Mouse (Mus musculus): ENCODE results near the gene Pecr. TPM values are rescaled to one million over a fixed set of nuclear protein-coding genes. Genes with fewer than 3 reads are reported as not detected.
A peak's percentile ranks its signal among the peaks of the same experiment; 100 is the strongest.

The Pecr gene
- total and polyA plus RNA-seq, 2 experiments from 2014 or later = 7.5 to 11.9 TPM

- DNase-seq (no peak), ATAC-seq (no peak)
- no peak for TF ChIP-seq CTCF (IDR thresholded peaks at IDR 0.05; ENCODE audit: low read depth)
- 31% methylated on average over 3 of the region's 3 CpGs for WGBS
- Histone ChIP-seq H3K36me3 (ENCODE audit: insufficient read depth) (peaks cover 3% of the 10 kb centered on the region; the same call in 1 of the 2 replicates), H3K27me3 (ENCODE audit: insufficient read depth, low read length) (no peaks in the 10 kb centered on the region), H3K9me3 (ENCODE audit: low read length) (no peaks in the 10 kb centered on the region), H3K4me3 (ENCODE audit: low read depth, low read length) (no peak overlapping the region), H3K4me2 (ENCODE audit: low read depth) (peak overlapping the region; percentile 65), H3K9ac (no peak overlapping the region), H3K27ac (ENCODE audit: low read depth, low read length) (no peak overlapping the region), H3K4me1 (ENCODE audit: insufficient read depth) (no peaks in the 10 kb centered on the region)
These were observed 22.1 kb upstream of the Pecr start for GRCm38 (mm10) chr1:72306241-72306640.

DNA sequence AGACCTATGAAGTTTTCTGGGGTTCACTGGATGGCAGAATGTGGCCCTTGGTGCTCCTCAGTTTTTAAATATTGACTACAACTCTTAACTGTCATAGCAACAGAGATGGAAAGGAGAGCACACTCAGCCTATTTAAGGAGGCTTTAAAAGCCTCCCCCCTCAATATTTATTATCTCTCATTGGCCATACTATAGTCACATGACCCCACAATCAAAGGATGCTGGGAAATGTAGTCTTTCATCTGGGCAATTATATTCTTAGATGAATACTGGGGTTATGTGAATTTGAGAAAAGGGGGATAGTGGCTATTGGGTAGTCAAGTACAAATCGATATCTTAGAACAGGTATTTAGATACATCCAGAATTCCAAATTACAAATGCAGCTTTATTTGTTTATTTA lies 17.7 kb upstream of the Pecr start:
- DNase-seq = no peak
- Histone ChIP-seq H3K36me3 (ENCODE audit: insufficient read depth) (peaks cover 32% of the 10 kb centered on the region), H3K27me3 (ENCODE audit: insufficient read depth, low read length) (no peaks in the 10 kb centered on the region), H3K4me3 (ENCODE audit: low read depth, low read length) (no peak overlapping the region), H3K9me3 (ENCODE audit: low read length) (no peaks in the 10 kb centered on the region), H3K4me2 (ENCODE audit: low read depth) (no peak overlapping the region), H3K27ac (ENCODE audit: low read depth, low read length) (no peak overlapping the region), H3K4me1 (ENCODE audit: insufficient read depth) (no peaks in the 10 kb centered on the region), H3K9ac (no peak overlapping the region)
- no peak for ATAC-seq
- no peak for TF ChIP-seq CTCF (IDR thresholded peaks at IDR 0.05; ENCODE audit: low read depth)
- 88% methylated on average over 1 of the region's 1 CpGs for WGBS

GRCm38 (mm10) chr1:72295746-72296145 lies 11.6 kb upstream of the Pecr start:
- WGBS = 79% methylated on average over 8 of the region's 8 CpGs
- H3K4me2 ChIP-seq (ENCODE audit: low read depth) = no peak overlapping the region
- DNase-seq = no peak

GRCm38 (mm10) chr1:72293869-72294663 lies 10.0 kb upstream of the Pecr start:
- H3K9me3 ChIP-seq (ENCODE audit: low read length) = no peaks in the 10 kb centered on the region
- ATAC-seq (no peak), DNase-seq (no peak)
- TF ChIP-seq CTCF (IDR thresholded peaks at IDR 0.05; ENCODE audit: low read depth) = no peak
- no peak overlapping the region for H3K27ac ChIP-seq (ENCODE audit: low read depth, low read length)
- H3K4me3 ChIP-seq (ENCODE audit: low read depth, low read length) = no peak overlapping the region
- H3K36me3 ChIP-seq (ENCODE audit: insufficient read depth) = 0 out of 2 replicates have a peak, but pooled peaks cover 15% of the 10 kb centered on the region
- no peaks in the 10 kb centered on the region for H3K4me1 ChIP-seq (ENCODE audit: insufficient read depth)
- no peaks in the 10 kb centered on the region for H3K27me3 ChIP-seq (ENCODE audit: insufficient read depth, low read length)
- H3K9ac ChIP-seq = no peak overlapping the region
- no peak overlapping the region for H3K4me2 ChIP-seq (ENCODE audit: low read depth)
- WGBS = 70% methylated on average over 4 of the region's 4 CpGs

More at GRCm38 (mm10) chr1:72295746-72296145, 11.6 kb upstream of the Pecr start:
- Histone ChIP-seq H3K9me3 (ENCODE audit: low read length) (no peaks in the 10 kb centered on the region), H3K36me3 (ENCODE audit: insufficient read depth) (peaks cover 32% of the 10 kb centered on the region), H3K27me3 (ENCODE audit: insufficient read depth, low read length) (no peaks in the 10 kb centered on the region), H3K27ac (ENCODE audit: low read depth, low read length) (no peak overlapping the region), H3K4me3 (ENCODE audit: low read depth, low read length) (no peak overlapping the region), H3K9ac (no peak overlapping the region), H3K4me1 (ENCODE audit: insufficient read depth) (no peaks in the 10 kb centered on the region)
- TF ChIP-seq CTCF (IDR thresholded peaks at IDR 0.05; ENCODE audit: low read depth) = no peak
- ATAC-seq = no peak

GRCm38 (mm10) chr1:72291925-72292324 lies 7.8 kb upstream of the Pecr start:
- Histone ChIP-seq H3K27me3 (ENCODE audit: insufficient read depth, low read length) (no peaks in the 10 kb centered on the region), H3K27ac (ENCODE audit: low read depth, low read length) (no peak overlapping the region), H3K9ac (no peak overlapping the region), H3K4me3 (ENCODE audit: low read depth, low read length) (no peak overlapping the region), H3K4me1 (ENCODE audit: insufficient read depth) (peaks cover 5% of the 10 kb centered on the region; the same call in 1 of the 2 replicates), H3K4me2 (ENCODE audit: low read depth) (no peak overlapping the region), H3K9me3 (ENCODE audit: low read length) (no peaks in the 10 kb centered on the region), H3K36me3 (ENCODE audit: insufficient read depth) (0 out of 2 replicates have a peak, but pooled peaks cover 6% of the 10 kb centered on the region)
- no peak for TF ChIP-seq CTCF (IDR thresholded peaks at IDR 0.05; ENCODE audit: low read depth)
- DNase-seq (no peak), ATAC-seq (no peak)
- 93% methylated on average over 2 of the region's 2 CpGs for WGBS

- no peak overlapping the region for H3K9ac ChIP-seq
- peaks cover 5% of the 10 kb centered on the region; the same call in 1 of the 2 replicates for H3K4me1 ChIP-seq (ENCODE audit: insufficient read depth)
- H3K9me3 ChIP-seq (ENCODE audit: low read length) = no peaks in the 10 kb centered on the region
- no peak overlapping the region for H3K4me2 ChIP-seq (ENCODE audit: low read depth)
- no peak overlapping the region for H3K4me3 ChIP-seq (ENCODE audit: low read depth, low read length)
- 94% methylated on average over 4 of the region's 4 CpGs for WGBS
- 0 out of 2 replicates have a peak, but pooled peaks cover 6% of the 10 kb centered on the region for H3K36me3 ChIP-seq (ENCODE audit: insufficient read depth)
- H3K27ac ChIP-seq (ENCODE audit: low read depth, low read length) = no peak overlapping the region
- H3K27me3 ChIP-seq (ENCODE audit: insufficient read depth, low read length) = no peaks in the 10 kb centered on the region
- ATAC-seq (no peak), DNase-seq (no peak)
- TF ChIP-seq CTCF (IDR thresholded peaks at IDR 0.05; ENCODE audit: low read depth) = no peak
These were observed 7.3 kb upstream of the Pecr start for GRCm38 (mm10) chr1:72291421-72291820.

DNA sequence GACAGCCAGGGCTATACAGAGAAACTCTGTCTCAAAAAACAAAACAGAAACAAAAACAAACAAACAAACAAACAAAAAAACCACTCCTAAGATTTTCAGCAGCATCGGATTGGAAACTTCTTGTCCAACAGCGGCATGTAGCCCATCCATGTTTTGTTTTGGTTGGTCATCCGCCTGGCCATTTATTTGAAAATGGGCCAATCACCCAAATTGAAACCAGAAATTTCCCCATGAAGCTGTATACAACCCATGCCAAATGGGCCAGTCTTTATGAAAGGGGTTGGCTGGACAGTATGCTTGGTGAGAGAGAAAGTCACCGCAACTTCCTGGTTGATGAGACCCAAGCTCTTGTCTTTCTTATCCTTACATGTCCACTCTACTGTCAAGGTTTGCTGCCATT lies 6.8 kb upstream of the Pecr start:
- 90% methylated on average over 4 of the region's 4 CpGs for WGBS
- no peak overlapping the region for H3K9ac ChIP-seq
- DNase-seq (no peak), ATAC-seq (no peak)
- no peak overlapping the region for H3K27ac ChIP-seq (ENCODE audit: low read depth, low read length)
- H3K36me3 ChIP-seq (ENCODE audit: insufficient read depth) = 0 out of 2 replicates have a peak, but pooled peaks cover 6% of the 10 kb centered on the region
- TF ChIP-seq CTCF (IDR thresholded peaks at IDR 0.05; ENCODE audit: low read depth) = no peak
- no peaks in the 10 kb centered on the region for H3K27me3 ChIP-seq (ENCODE audit: insufficient read depth, low read length)
- H3K4me1 ChIP-seq (ENCODE audit: insufficient read depth) = peaks cover 5% of the 10 kb centered on the region; the same call in 1 of the 2 replicates
- H3K9me3 ChIP-seq (ENCODE audit: low read length) = no peaks in the 10 kb centered on the region
- H3K4me3 ChIP-seq (ENCODE audit: low read depth, low read length) = no peak overlapping the region
- H3K4me2 ChIP-seq (ENCODE audit: low read depth) = no peak overlapping the region

Measured in forebrain, postnatal 0 days (tissue).